Mouse (Mus musculus) CH12.LX (cell line): Measurements from ENCODE around the gene Nfia. TPM values are rescaled to one million over a fixed set of nuclear protein-coding genes. Genes with fewer than 3 reads are reported as not detected.

Experiments
- DNase-seq: peaks from one replicate; pipeline ENCODE4 v3.0.0-alpha.2; 2013; ENCODE audit errors: extremely low read depth
- H3K27ac ChIP-seq: 2 replicates; pipeline ENCODE4 v1.5.1; 2012; ENCODE audit warnings: low read depth, mild to moderate bottlenecking, control low read depth, moderate library complexity; ENCODE audit not compliant: insufficient read depth
- H3K27me3 ChIP-seq: replicated peaks from 2 replicates; pipeline ENCODE3; 2012; ENCODE audit warnings: inconsistent platforms
- H3K36me3 ChIP-seq, 2 experiments: replicated peaks in 1 of 2; 2 replicates each; pipeline versions ENCODE3 to v1.6.1; 2012; ENCODE audit warnings: inconsistent platforms in 1 of 2, low read length in 1 of 2, mild to moderate bottlenecking in 1 of 2, mixed read lengths in 1 of 2, moderate library complexity in 1 of 2; ENCODE audit not compliant: control insufficient read depth in 1 of 2, insufficient read depth in 1 of 2
- H3K4me1 ChIP-seq, 2 experiments: 2 replicates each; pipeline ENCODE4 v1.6.1; 2012; ENCODE audit warnings: inconsistent platforms in 1 of 2, moderate library complexity in 1 of 2; ENCODE audit not compliant: insufficient read depth in 2 of 2, control insufficient read depth in 1 of 2
- H3K4me2 ChIP-seq: 2 replicates; pipeline ENCODE4 v1.6.1; 2012; ENCODE audit warnings: low read depth, mild to moderate bottlenecking, control low read depth; ENCODE audit not compliant: poor library complexity, insufficient read depth, severe bottlenecking
- H3K4me3 ChIP-seq, 3 experiments: fragments of 150-350 bp in 1 of 3; sonication (generic) in 1 of 3; replicated peaks in 1 of 3; 2 replicates each; pipeline versions ENCODE3 to v1.5.1; 2011 to 2012; ENCODE audit warnings: low read depth in 2 of 3, low read length in 2 of 3, mild to moderate bottlenecking in 2 of 3, moderate library complexity in 2 of 3, control low read depth in 1 of 3, improper control_type of control experiment in 1 of 3, inconsistent platforms in 1 of 3, mixed read lengths in 1 of 3; ENCODE audit not compliant: poor library complexity in 1 of 3
- H3K79me2 ChIP-seq: replicated peaks from 2 replicates; pipeline ENCODE4 v1.6.1; 2012; ENCODE audit warnings: mild to moderate bottlenecking, moderate library complexity; ENCODE audit not compliant: control insufficient read depth, poor library complexity, insufficient read depth, severe bottlenecking; ENCODE audit errors: extremely low read depth
- H3K9ac ChIP-seq: 2 replicates; pipeline ENCODE4 v1.6.1; 2012; ENCODE audit warnings: low read depth, mild to moderate bottlenecking, control low read depth, moderate library complexity; ENCODE audit not compliant: insufficient read depth
- H3K9me3 ChIP-seq: replicated peaks from 2 replicates; pipeline ENCODE3; 2012; ENCODE audit warnings: low read length, inconsistent platforms, mixed read lengths
- CHD1 ChIP-seq: IDR thresholded peaks from 2 replicates; pipeline ENCODE4 v1.6.1; 2012; ENCODE audit warnings: low read depth, low read length, improper control_type of control experiment, inconsistent platforms
- CTCF ChIP-seq, 2 experiments: IDR thresholded peaks in 1 of 2; conservative IDR thresholded peaks in 1 of 2; 2 replicates each; pipeline ENCODE4 v1.5.1; 2011 to 2012; ENCODE audit warnings: low read depth in 2 of 2, low read length in 2 of 2, improper control_type of control experiment in 1 of 2, inconsistent platforms in 1 of 2, mild to moderate bottlenecking in 1 of 2, moderate library complexity in 1 of 2
- E2F4 ChIP-seq: IDR thresholded peaks from 2 replicates; pipeline ENCODE4 v1.6.1; 2011; ENCODE audit warnings: low read depth, low read length, improper control_type of control experiment; ENCODE audit not compliant: insufficient replicate concordance
- ELF1 ChIP-seq: IDR thresholded peaks from 2 replicates; pipeline ENCODE4 v1.6.1; 2014; ENCODE audit warnings: low read depth, mild to moderate bottlenecking, inconsistent platforms, low read length, improper control_type of control experiment
- EP300 ChIP-seq: IDR thresholded peaks from 2 replicates; pipeline ENCODE4 v1.6.1; 2011; ENCODE audit warnings: low read length, improper control_type of control experiment
- ETS1 ChIP-seq: conservative IDR thresholded peaks from 2 replicates; pipeline ENCODE4 v1.6.1; 2012; ENCODE audit warnings: low read depth, mild to moderate bottlenecking, inconsistent platforms, low read length, improper control_type of control experiment, moderate library complexity
- GABPA ChIP-seq: IDR thresholded peaks from 2 replicates; pipeline ENCODE4 v1.6.1; 2012; ENCODE audit warnings: low read depth, low read length, improper control_type of control experiment, inconsistent platforms; ENCODE audit not compliant: insufficient replicate concordance
- HCFC1 ChIP-seq: IDR thresholded peaks from 2 replicates; pipeline ENCODE4 v1.6.1; 2012; ENCODE audit warnings: low read depth, mild to moderate bottlenecking, inconsistent platforms, low read length, improper control_type of control experiment
- JUND ChIP-seq: conservative IDR thresholded peaks from 2 replicates; pipeline ENCODE4 v1.6.1; 2011; ENCODE audit warnings: low read depth, low read length, improper control_type of control experiment
- MEF2A ChIP-seq: IDR thresholded peaks from 2 replicates; pipeline ENCODE4 v1.6.1; 2014; ENCODE audit warnings: low read depth, mild to moderate bottlenecking, inconsistent platforms, low read length, improper control_type of control experiment, borderline replicate concordance
- MXI1 ChIP-seq: IDR thresholded peaks from 2 replicates; pipeline ENCODE4 v1.6.1; 2011; ENCODE audit warnings: mild to moderate bottlenecking, low read depth, low read length, improper control_type of control experiment
- MYC ChIP-seq: IDR thresholded peaks from 2 replicates; pipeline ENCODE4 v1.6.1; 2011; ENCODE audit warnings: low read depth, mild to moderate bottlenecking, improper control_type of control experiment, low read length
- NELFE ChIP-seq: IDR thresholded peaks from 2 replicates; pipeline ENCODE4 v1.6.1; 2011; ENCODE audit warnings: low read depth, low read length, improper control_type of control experiment
- NRF1 ChIP-seq: IDR thresholded peaks from 2 replicates; pipeline ENCODE4 v1.6.1; 2014; ENCODE audit warnings: low read depth, mild to moderate bottlenecking, inconsistent platforms, low read length, improper control_type of control experiment, moderate library complexity
- POLR2A ChIP-seq: IDR thresholded peaks from 2 replicates; pipeline ENCODE4 v1.6.1; 2011; ENCODE audit warnings: low read depth, mild to moderate bottlenecking, improper control_type of control experiment, low read length
- POLR2AphosphoS2 ChIP-seq: IDR thresholded peaks from 2 replicates; pipeline ENCODE4 v1.6.1; 2011; ENCODE audit warnings: low read depth, low read length, improper control_type of control experiment
- RAD21 ChIP-seq: IDR thresholded peaks from 2 replicates; pipeline ENCODE4 v1.6.1; 2011; ENCODE audit warnings: low read depth, mild to moderate bottlenecking, low read length, improper control_type of control experiment, moderate library complexity
- SIN3A ChIP-seq: IDR thresholded peaks from 2 replicates; pipeline ENCODE4 v1.6.1; 2012; ENCODE audit warnings: low read length, improper control_type of control experiment, inconsistent platforms
- SMC3 ChIP-seq: IDR thresholded peaks from 2 replicates; pipeline ENCODE4 v1.6.1; 2011; ENCODE audit warnings: low read depth, low read length, improper control_type of control experiment
- TBP ChIP-seq: conservative IDR thresholded peaks from 2 replicates; pipeline ENCODE4 v1.6.1; 2011; ENCODE audit warnings: low read depth, low read length, improper control_type of control experiment
- TCF12 ChIP-seq: IDR thresholded peaks from 2 replicates; pipeline ENCODE4 v1.6.1; 2014; ENCODE audit warnings: low read depth, mild to moderate bottlenecking, inconsistent platforms, low read length, improper control_type of control experiment
- UBTF ChIP-seq: IDR thresholded peaks from 2 replicates; pipeline ENCODE4 v1.6.1; 2012; ENCODE audit warnings: low read depth, mild to moderate bottlenecking, inconsistent platforms, low read length, improper control_type of control experiment, moderate library complexity
- USF1 ChIP-seq: IDR thresholded peaks from 2 replicates; pipeline ENCODE4 v1.6.1; 2014; ENCODE audit warnings: low read depth, mild to moderate bottlenecking, inconsistent platforms, low read length, improper control_type of control experiment
- USF2 ChIP-seq: conservative IDR thresholded peaks from 2 replicates; pipeline ENCODE4 v1.6.1; 2011; ENCODE audit warnings: low read depth, low read length, improper control_type of control experiment
- ZC3H11A ChIP-seq: IDR thresholded peaks from 2 replicates; pipeline ENCODE4 v1.6.1; 2012; ENCODE audit warnings: low read depth, mild to moderate bottlenecking, inconsistent platforms, low read length, improper control_type of control experiment
- ZKSCAN1 ChIP-seq: IDR thresholded peaks from 2 replicates; pipeline ENCODE4 v1.6.1; 2012; ENCODE audit warnings: low read depth, inconsistent platforms, low read length, improper control_type of control experiment, borderline replicate concordance
- ZMIZ1 ChIP-seq: IDR thresholded peaks from 2 replicates; pipeline ENCODE4 v1.6.1; 2012; ENCODE audit warnings: low read depth, mild to moderate bottlenecking, inconsistent platforms, low read length, improper control_type of control experiment
- dilution Hi-C: fragments of 300-500 bp; cut with MboI; formaldehyde crosslinking; loops from 2 replicates; pipeline ENCODE4 v1.14.3; 2020; ENCODE audit warnings: low sequenced_read_pairs; ENCODE audit not compliant: extremely low pct_unique_long_range_greater_than_20kb, extremely low pct_ligation_motif_present
- in situ Hi-C: fragments of 300-500 bp; cut with MboI; formaldehyde crosslinking; loops from 3 replicates; pipeline ENCODE4 v1.14.3; 2019; ENCODE audit warnings: low sequenced_read_pairs, low pct_ligation_motif_present, low pct_unique_long_range_greater_than_20kb, mixed read lengths
- polyA plus RNA-seq: library from polyadenylated mRNA; unstranded; fragments of >175 nt; gene quantifications from 2 replicates; pipeline ENCODE4 v1.2.1, GENCODE M21; 2012; ENCODE audit warnings: low read depth; ENCODE audit not compliant: insufficient read length
- total RNA-seq, 2 experiments: library from RNA; depleted of rRNA; stranded (reverse); fragments of 300-350 nt in 1 of 2; fragments of >200 nt in 1 of 2; gene quantifications; 2 replicates each; pipeline ENCODE4 v1.2.3; 2012 to 2014

Nfia gene
- total and polyA plus RNA-seq, 3 experiments = not detected

DNA sequence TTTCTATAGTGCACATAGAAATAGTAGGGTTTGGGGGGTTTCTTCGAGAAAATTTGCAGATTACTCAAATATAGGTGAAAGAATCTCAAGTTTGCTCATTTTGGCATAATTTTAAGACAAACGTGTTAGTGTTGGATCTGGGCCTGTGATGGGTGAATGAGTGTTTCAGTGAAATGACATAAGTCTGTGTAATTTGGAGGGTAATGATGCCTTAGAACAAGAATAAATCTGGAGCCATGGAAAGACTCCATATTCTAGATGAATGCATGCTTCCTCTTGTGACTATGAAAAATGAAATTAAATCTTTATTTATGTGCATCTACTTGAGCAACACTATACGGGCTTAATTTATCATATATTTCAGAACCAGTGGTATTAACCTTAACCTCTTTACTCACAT, 44.2 kb downstream of the Nfia start:
- Histone ChIP-seq H3K4me1 (no peaks in the 10 kb centered on the region), H3K27me3 (no peaks in the 10 kb centered on the region), H3K36me3 (no peaks in the 10 kb centered on the region), H3K4me3 (no peak overlapping the region), H3K79me2 (no peaks in the 10 kb centered on the region), H3K9me3 (peaks cover 58% of the 10 kb centered on the region), H3K27ac (no peak overlapping the region), H3K4me2 (no peak overlapping the region), H3K9ac (no peak overlapping the region)
- dilution Hi-C loops = no loop called here
- DNase-seq = no peak
- TF ChIP-seq CHD1 = no peak
- TF ChIP-seq MYC = no peak
- TF ChIP-seq HCFC1 = no peak
- no peak for TF ChIP-seq ZC3H11A
- TF ChIP-seq GABPA = no peak
- no peak for TF ChIP-seq JUND
- TF ChIP-seq MEF2A = no peak
- no peak for TF ChIP-seq NELFE
- TF ChIP-seq ZMIZ1 = no peak
- TF ChIP-seq RAD21 = no peak
- TF ChIP-seq ZKSCAN1 = no peak
- TF ChIP-seq USF1 = no peak
- no peak for TF ChIP-seq UBTF
- TF ChIP-seq MXI1 = no peak
- no peak for TF ChIP-seq NRF1
- no peak for TF ChIP-seq E2F4
- no peak for TF ChIP-seq CTCF (conservative IDR thresholded peaks at IDR 0.05 in 1 of 2, IDR thresholded peaks at IDR 0.05 in 1 of 2; ENCODE audit: low read depth in 2 of 2, low read length in 2 of 2)
- in situ Hi-C loops = no loop called here

- no peak overlapping the region for H3K27ac ChIP-seq
- TF ChIP-seq MYC (no peak), TBP (no peak), POLR2A (no peak), MEF2A (no peak), EP300 (no peak), HCFC1 (no peak), SIN3A (no peak), GABPA (no peak), ETS1 (no peak), JUND (no peak), CHD1 (no peak), ELF1 (no peak), TCF12 (no peak), SMC3 (no peak), USF2 (no peak), POLR2AphosphoS2 (no peak), NELFE (no peak)
- TF ChIP-seq, all 38 proteins: peak for 0
- DNase-seq = no peak
- dilution Hi-C loops (no loop called here), in situ Hi-C loops (no loop called here)
- Histone ChIP-seq H3K4me3 (no peak overlapping the region), H3K4me2 (no peak overlapping the region), H3K9ac (no peak overlapping the region), H3K4me1 (no peaks in the 10 kb centered on the region), H3K27me3 (no peaks in the 10 kb centered on the region), H3K79me2 (no peaks in the 10 kb centered on the region), H3K36me3 (no peaks in the 10 kb centered on the region), H3K9me3 (peaks cover 55% of the 10 kb centered on the region)
Measured at GRCm38 (mm10) chr4:97817741-97818140, 45.2 kb downstream of the Nfia start.
